Mouse (Mus musculus) gonadal fat pad, adult 2 months (tissue): ENCODE data around the gene Nhlrc2. TPM values are rescaled to one million over a fixed set of nuclear protein-coding genes. Genes with fewer than 3 reads are reported as not detected.

Experiments
- DNase-seq: peaks from one replicate; pipeline ENCODE4 v3.0.0-alpha.2; 2012; ENCODE audit warnings: low read depth
- polyA plus RNA-seq: library from polyadenylated mRNA; depleted of rRNA; stranded (reverse); fragments of >200 nt; gene quantifications from 2 replicates; pipeline ENCODE4 v1.2.3, GENCODE M21; 2012; rRNA removed

Nhlrc2 gene
- polyA plus RNA-seq, 1 experiment, result 10.0 TPM

- DNase-seq, result no peak
Measured at GRCm38 (mm10) chr19:56619546-56619945, 71.5 kb downstream of the Nhlrc2 start.

GRCm38 (mm10) chr19:56621876-56622275, 73.8 kb downstream of the Nhlrc2 start:
- no peak for DNase-seq

- DNase-seq, result no peak
Measured at GRCm38 (mm10) chr19:56627881-56628472, 79.9 kb downstream of the Nhlrc2 start.

GRCm38 (mm10) chr19:56629647-56630046, 81.6 kb downstream of the Nhlrc2 start:
- DNase-seq, result no peak

- no peak for DNase-seq
Measured at GRCm38 (mm10) chr19:56631017-56631416, 83.0 kb downstream of the Nhlrc2 start.

- no peak for DNase-seq
Measured at GRCm38 (mm10) chr19:56631451-56631901, 83.4 kb downstream of the Nhlrc2 start.

GRCm38 (mm10) chr19:56637035-56637683, 89.1 kb downstream of the Nhlrc2 start:
- no peak for DNase-seq

GRCm38 (mm10) chr19:56637684-56638049, 89.6 kb downstream of the Nhlrc2 start:
- no peak for DNase-seq

GRCm38 (mm10) chr19:56647451-56648120, 99.5 kb downstream of the Nhlrc2 start:
- DNase-seq, result no peak

- no peak for DNase-seq
Measured at GRCm38 (mm10) chr19:56651262-56651661, 103.2 kb downstream of the Nhlrc2 start.

- DNase-seq, result no peak
Measured at GRCm38 (mm10) chr19:56652034-56652962, 104.2 kb downstream of the Nhlrc2 start.

Other genes with a start within 250 kb of the Nhlrc2 start
- gene Nrap, start 158.2 kb upstream of the Nhlrc2 start, polyA plus RNA-seq, result 0.66 and 1.1 TPM in 2 replicates
- 16.6 and 17.7 TPM in 2 replicates for gene Casp7, start 151.1 kb upstream of the Nhlrc2 start, polyA plus RNA-seq
- gene Plekhs1, start 86.6 kb upstream of the Nhlrc2 start, polyA plus RNA-seq, result 5.7 and 6.5 TPM in 2 replicates
- 8.0 and 8.3 TPM in 2 replicates for gene Dclre1a, start within 50 bp of the Nhlrc2 start, polyA plus RNA-seq
- gene Adrb1, start 173.9 kb downstream of the Nhlrc2 start, polyA plus RNA-seq, result 2.3 and 2.7 TPM in 2 replicates